Mouse (Mus musculus) heart, postnatal 0 days (tissue): ENCODE data around the gene Hoxd8. TPM values are rescaled to one million over a fixed set of nuclear protein-coding genes. Genes with fewer than 3 reads are reported as not detected.
A peak's percentile ranks its signal among the peaks of the same experiment; 100 is the strongest.

Source experiments
- ATAC-seq: fragments of 200-750 bp; cut with Nextera tagmentation; 2 replicates; pipeline ENCODE4 v1.8.0; 2017; ENCODE audit warnings: low read depth, moderate number of reproducible peaks, moderate library complexity; ENCODE audit not compliant: insufficient read depth
- DNase-seq: peaks from one replicate; pipeline ENCODE4 v3.0.0-alpha.2; 2016; ENCODE audit warnings: low spot score
- H3K27ac ChIP-seq: fragments of 300-500 bp; sonication (generic); 2 replicates; pipeline ENCODE4 v1.5.1; 2014; ENCODE audit warnings: low read depth, mild to moderate bottlenecking
- H3K27me3 ChIP-seq: fragments of 300-500 bp; sonication (generic); 2 replicates; pipeline ENCODE4 v1.6.1; 2014; ENCODE audit warnings: low read length, mixed read lengths; ENCODE audit not compliant: control insufficient read depth, insufficient read depth
- H3K36me3 ChIP-seq: fragments of 300-500 bp; sonication (generic); replicated peaks from 2 replicates; pipeline ENCODE4 v1.6.1; 2014; ENCODE audit warnings: low read length, mixed read lengths; ENCODE audit not compliant: control insufficient read depth, insufficient read depth
- H3K4me1 ChIP-seq: fragments of 300-500 bp; sonication (generic); 2 replicates; pipeline ENCODE4 v1.6.1; 2014; ENCODE audit warnings: antibody characterized with exemption; ENCODE audit not compliant: control insufficient read depth, insufficient read depth
- H3K4me2 ChIP-seq: fragments of 300-500 bp; sonication (generic); 2 replicates; pipeline ENCODE4 v1.6.1; 2014; ENCODE audit warnings: low read depth, mild to moderate bottlenecking, low read length, moderate library complexity
- H3K4me3 ChIP-seq: fragments of 300-500 bp; sonication (generic); 2 replicates; pipeline ENCODE4 v1.5.1; 2014; ENCODE audit warnings: low read depth, low read length
- H3K9ac ChIP-seq: fragments of 300-500 bp; sonication (generic); replicated peaks from 2 replicates; pipeline ENCODE4 v1.6.1; 2014; ENCODE audit warnings: low read depth, low read length, mixed read lengths
- H3K9me3 ChIP-seq: fragments of 300-500 bp; sonication (generic); replicated peaks from 2 replicates; pipeline ENCODE4 v1.6.1; 2016; ENCODE audit warnings: low read length; ENCODE audit not compliant: control insufficient read depth
- CTCF ChIP-seq: IDR thresholded peaks from 2 replicates; pipeline ENCODE4 v1.5.1; 2016; ENCODE audit warnings: antibody characterized with exemption, control low read depth, low read depth
- EP300 ChIP-seq: IDR thresholded peaks from 2 replicates; pipeline ENCODE4 v1.6.1; 2016; ENCODE audit warnings: antibody characterized with exemption, low read depth
- WGBS: fragments of 180-500 bp; shearing (Covaris S2); extraction: QIAGEN DNeasy Blood & Tissue Kit; methylation state at CpG from one replicate; pipeline ENCODE4 v1.1.7; 2014; 5-methylcytosine and 5-hydroxymethylcytosine counted together
- polyA plus RNA-seq: library from polyadenylated mRNA; unstranded; fragments of >200 nt; fragmentation: Nextera tagmentation; extraction: Ambion mirVana; gene quantifications from 2 replicates; pipeline ENCODE4 v1.2.1, GENCODE M21; 2015
- total RNA-seq: library from RNA; depleted of rRNA; stranded (reverse); fragments of >200 nt; gene quantifications from 2 replicates; pipeline ENCODE4 v1.2.3, GENCODE M21; 2014; ENCODE audit warnings: low replicate concordance

Hoxd8 gene
- total and polyA plus RNA-seq, 2 experiments from 2014 or later, result 0.23 to 1.5 TPM

DNA sequence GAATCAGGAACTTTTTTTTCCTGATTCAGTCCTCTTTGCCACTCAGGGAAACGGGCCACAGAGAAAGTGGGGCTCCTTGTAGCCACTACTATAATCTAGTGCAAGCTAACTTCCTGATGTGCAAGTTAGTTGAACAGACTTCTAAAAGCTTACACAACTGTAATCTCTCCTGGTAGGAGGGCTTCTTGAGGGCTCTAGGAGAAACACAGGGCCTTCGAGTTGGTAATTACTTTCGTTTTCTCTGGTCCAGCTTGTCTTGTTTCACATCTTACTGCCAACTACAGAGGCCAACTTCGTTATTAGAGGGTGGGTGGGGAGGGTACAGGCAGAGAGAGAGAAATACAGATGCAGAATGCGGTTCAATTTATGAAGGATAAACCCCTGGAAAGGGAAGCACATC lies 32.6 kb upstream of the Hoxd8 start:
- peaks cover 100% of the 10 kb centered on the region for H3K27me3 ChIP-seq
- H3K4me2 ChIP-seq, result peak overlapping the region; percentile 3; the same call in 1 of the 2 replicates
- no peak overlapping the region for H3K27ac ChIP-seq
- no peaks in the 10 kb centered on the region for H3K9me3 ChIP-seq
- WGBS, result 19% methylated on average over 5 of the region's 5 CpGs
- ATAC-seq (no peak), DNase-seq (no peak)
- no peaks in the 10 kb centered on the region for H3K36me3 ChIP-seq
- peaks cover 8% of the 10 kb centered on the region; the same call in 1 of the 2 replicates for H3K4me1 ChIP-seq
- no peak overlapping the region for H3K9ac ChIP-seq
- TF ChIP-seq CTCF (no peak), EP300 (no peak)
- H3K4me3 ChIP-seq, result peak overlapping the region; percentile 41; the same call in 1 of the 2 replicates

DNA sequence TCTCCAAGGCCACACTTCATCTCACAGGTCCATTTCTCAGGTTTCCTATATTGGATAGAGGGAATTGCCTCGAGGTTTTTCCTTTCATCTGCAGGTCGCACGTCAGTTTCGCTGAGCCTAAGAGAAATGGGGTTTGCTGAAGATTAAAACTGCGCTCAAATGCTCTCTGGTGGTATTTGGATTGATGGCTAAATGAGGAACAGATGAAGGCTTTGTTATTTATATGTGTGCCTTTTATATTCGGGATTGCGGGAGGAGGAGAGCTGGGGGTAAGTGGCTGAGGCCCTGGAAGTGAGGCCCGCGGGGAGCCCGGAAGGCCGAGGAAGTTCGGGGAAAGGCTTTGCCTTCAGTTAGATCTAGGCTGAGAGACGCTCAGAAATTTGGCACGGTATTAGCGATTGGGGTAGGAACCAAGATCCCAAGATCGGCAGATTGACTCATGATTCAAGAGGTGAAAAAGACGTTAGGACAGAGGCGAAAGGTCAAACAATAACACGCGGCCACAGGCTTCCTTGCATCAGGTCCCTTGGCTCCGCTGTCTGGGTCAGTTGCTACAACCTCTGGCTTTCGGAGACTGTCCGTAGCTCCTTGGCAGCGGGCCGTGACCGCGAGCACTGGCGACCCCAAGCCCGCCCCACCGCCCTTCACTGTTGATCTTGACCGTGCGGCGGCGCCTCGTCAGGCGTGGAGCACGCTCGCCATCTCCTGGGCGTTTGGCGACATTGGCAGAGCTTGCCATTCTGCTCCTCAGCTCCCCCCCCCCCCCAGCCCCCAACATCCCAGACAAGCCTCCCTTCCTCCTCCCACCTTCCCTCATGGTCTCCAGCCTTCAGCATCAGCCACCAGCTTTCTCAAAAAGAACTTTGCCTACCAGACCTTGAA lies 31.7 kb upstream of the Hoxd8 start:
- peak; percentile 67 for ATAC-seq
- Histone ChIP-seq H3K9ac (no peak overlapping the region), H3K4me3 (peak overlapping the region; percentile 41), H3K36me3 (no peaks in the 10 kb centered on the region), H3K27ac (no peak overlapping the region), H3K4me1 (peaks cover 8% of the 10 kb centered on the region; the same call in 1 of the 2 replicates), H3K9me3 (no peaks in the 10 kb centered on the region), H3K4me2 (peak overlapping the region; percentile 61), H3K27me3 (peaks cover 100% of the 10 kb centered on the region)
- WGBS, result 7% methylated on average over 40 of the region's 40 CpGs
- TF ChIP-seq CTCF (peak; percentile 73), EP300 (no peak)
- no peak for DNase-seq

DNA sequence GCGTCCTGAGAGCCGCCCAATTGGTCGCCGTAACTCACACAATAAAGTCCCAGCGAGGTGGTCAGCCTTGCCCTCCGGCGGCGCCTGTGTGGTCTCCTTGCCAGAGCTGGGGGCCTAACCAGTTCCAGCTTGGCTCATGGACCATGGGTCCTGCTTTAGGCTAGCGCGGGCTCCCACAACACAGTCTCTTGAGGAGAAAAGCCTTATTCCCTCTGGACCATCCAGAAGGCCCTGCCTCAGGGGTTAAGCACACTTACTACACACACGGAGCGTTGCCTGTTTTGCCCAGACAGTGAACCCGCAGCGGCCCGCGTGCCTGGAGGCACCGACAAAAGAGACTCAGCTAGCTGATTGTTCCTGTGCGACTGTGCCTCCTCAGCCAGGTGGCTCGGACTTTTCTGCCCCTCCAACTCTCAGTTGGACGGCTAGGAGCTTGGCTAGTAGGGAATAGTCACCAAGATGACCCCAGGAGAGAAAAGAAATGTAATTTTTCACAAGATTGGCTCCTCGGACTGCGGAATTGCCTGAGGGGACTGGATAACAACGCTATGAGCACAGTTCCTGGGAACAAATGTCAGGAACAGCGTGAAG lies 30.5 kb upstream of the Hoxd8 start:
- Histone ChIP-seq H3K4me3 (no peak overlapping the region), H3K27me3 (peaks cover 100% of the 10 kb centered on the region), H3K9ac (no peak overlapping the region), H3K36me3 (no peaks in the 10 kb centered on the region), H3K4me1 (0 out of 2 replicates have a peak, but pooled peaks cover 4% of the 10 kb centered on the region), H3K9me3 (no peaks in the 10 kb centered on the region), H3K4me2 (no peak overlapping the region), H3K27ac (no peak overlapping the region)
- TF ChIP-seq EP300 (no peak), CTCF (no peak)
- ATAC-seq, result no peak
- no peak for DNase-seq
- WGBS, result 4% methylated on average over 24 of the region's 24 CpGs

DNA sequence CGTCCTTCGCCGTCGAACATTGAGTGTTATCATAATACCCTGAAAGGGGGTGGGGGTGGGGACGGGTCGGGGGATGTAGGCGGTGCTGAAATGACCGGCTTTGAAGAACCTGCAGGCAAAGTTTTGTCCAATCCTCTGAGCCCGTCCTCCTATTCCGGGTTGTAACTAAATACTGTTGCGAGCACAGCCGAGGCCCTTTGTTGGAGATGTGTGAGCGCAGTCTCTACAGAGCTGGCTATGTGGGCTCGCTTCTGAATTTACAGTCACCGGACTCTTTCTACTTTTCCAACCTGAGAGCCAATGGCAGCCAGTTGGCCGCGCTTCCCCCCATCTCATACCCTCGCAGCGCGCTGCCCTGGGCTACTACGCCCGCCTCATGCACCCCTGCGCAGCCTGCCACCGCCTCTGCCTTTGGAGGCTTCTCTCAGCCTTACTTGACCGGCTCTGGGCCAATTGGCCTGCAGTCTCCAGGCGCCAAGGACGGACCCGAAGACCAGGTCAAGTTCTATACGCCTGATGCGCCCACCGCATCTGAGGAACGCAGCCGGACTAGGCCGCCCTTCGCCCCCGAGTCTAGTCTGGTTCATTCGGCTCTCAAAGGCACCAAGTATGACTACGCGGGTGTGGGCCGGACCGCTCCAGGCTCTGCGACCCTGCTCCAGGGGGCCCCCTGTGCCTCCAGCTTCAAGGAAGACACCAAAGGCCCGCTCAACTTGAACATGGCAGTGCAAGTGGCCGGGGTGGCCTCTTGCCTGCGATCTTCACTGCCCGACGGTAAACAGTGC lies 29.3 kb upstream of the Hoxd8 start, which contains the start of gene Hoxd12:
Hoxd12 (plus strand) TSS at position 133 of the 785 bp plus-strand sequence.
- WGBS, result 4% methylated on average over 47 of the region's 47 CpGs
- Histone ChIP-seq H3K9me3 (no peaks in the 10 kb centered on the region), H3K27me3 (peaks cover 100% of the 10 kb centered on the region), H3K27ac (no peak within 1 kb of the TSS), H3K9ac (no peak within 1 kb of the TSS), H3K4me3 (no peak within 1 kb of the TSS), H3K36me3 (no peaks in the 10 kb centered on the region), H3K4me2 (no peak within 1 kb of the TSS), H3K4me1 (0 out of 2 replicates have a peak, but pooled peaks cover 4% of the 10 kb centered on the region)
- TF ChIP-seq EP300 (no peak), CTCF (no peak)
- no peak for ATAC-seq
- DNase-seq, result no peak

DNA sequence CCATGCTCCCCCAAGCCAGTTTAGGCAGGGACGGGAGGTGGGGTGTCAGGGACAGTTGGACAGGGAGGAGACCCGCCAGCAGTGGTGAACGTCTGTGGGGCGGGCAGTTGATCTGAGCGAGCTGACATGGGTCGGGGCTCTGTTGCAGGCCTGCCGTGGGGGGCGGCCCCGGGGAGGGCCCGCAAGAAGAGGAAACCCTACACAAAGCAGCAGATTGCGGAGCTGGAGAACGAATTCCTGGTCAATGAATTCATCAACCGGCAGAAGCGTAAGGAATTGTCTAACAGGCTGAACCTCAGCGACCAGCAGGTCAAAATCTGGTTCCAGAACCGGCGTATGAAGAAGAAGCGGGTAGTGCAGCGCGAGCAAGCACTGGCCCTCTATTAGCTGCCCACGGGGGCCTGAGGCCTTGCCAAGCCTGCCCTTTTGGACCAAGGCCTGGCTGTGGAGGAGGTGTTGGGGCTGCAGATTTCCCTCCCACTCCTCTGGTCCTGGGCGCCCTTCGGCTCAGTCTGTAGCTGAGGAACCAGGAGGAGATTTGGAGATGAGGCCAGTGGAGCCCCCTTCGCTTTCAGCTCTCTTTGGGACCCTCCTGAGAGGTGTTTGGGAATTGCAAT lies 28.6 kb upstream of the Hoxd8 start:
- DNase-seq, result no peak
- peaks cover 100% of the 10 kb centered on the region for H3K27me3 ChIP-seq
- no peaks in the 10 kb centered on the region for H3K36me3 ChIP-seq
- H3K27ac ChIP-seq, result no peak overlapping the region
- WGBS, result 7% methylated on average over 23 of the region's 24 CpGs
- no peak for ATAC-seq
- no peaks in the 10 kb centered on the region for H3K9me3 ChIP-seq
- TF ChIP-seq EP300, result no peak
- TF ChIP-seq CTCF, result no peak
- H3K9ac ChIP-seq, result no peak overlapping the region
- no peak overlapping the region for H3K4me2 ChIP-seq
- H3K4me1 ChIP-seq, result 0 out of 2 replicates have a peak, but pooled peaks cover 4% of the 10 kb centered on the region
- no peak overlapping the region for H3K4me3 ChIP-seq
